Mouse (Mus musculus) myocyte (in vitro differentiated cells): ENCODE measurements around the gene Ticam1.

Source experiments
- CEBPB ChIP-seq: IDR thresholded peaks from 2 replicates; pipeline ENCODE4 v1.6.1; 2011; ENCODE audit warnings: mild to moderate bottlenecking, moderate library complexity; ENCODE audit not compliant: poor library complexity, insufficient read depth, severe bottlenecking
- E2F4 ChIP-seq: IDR thresholded peaks from one replicate; pipeline ENCODE4 v1.6.1; 2011; ENCODE audit warnings: mild to moderate bottlenecking, control low read depth, moderate library complexity; ENCODE audit not compliant: insufficient read depth
- MAX ChIP-seq: IDR thresholded peaks from one replicate; pipeline ENCODE4 v1.6.1; 2011; ENCODE audit warnings: low read depth, mild to moderate bottlenecking, control low read depth
- MYOD1 ChIP-seq, 3 experiments: IDR thresholded peaks; one replicate each; pipeline ENCODE4 v1.6.1; 2011; ENCODE audit warnings: control low read depth in 2 of 3, low read depth in 2 of 3, mild to moderate bottlenecking in 2 of 3, moderate library complexity in 1 of 3; ENCODE audit not compliant: insufficient read length in 2 of 3, control insufficient read depth in 1 of 3
- MYOG ChIP-seq, 3 experiments: IDR thresholded peaks; one replicate each; pipeline ENCODE4 v1.6.1; 2011; ENCODE audit warnings: control low read depth in 2 of 3, low read depth in 2 of 3, mild to moderate bottlenecking in 2 of 3; ENCODE audit not compliant: insufficient read length in 2 of 3, control insufficient read depth in 1 of 3, insufficient read depth in 1 of 3
- POLR2A ChIP-seq: IDR thresholded peaks from one replicate; pipeline ENCODE4 v1.6.1; 2011; ENCODE audit warnings: low read depth, mild to moderate bottlenecking, control low read depth, moderate library complexity; ENCODE audit not compliant: insufficient read length
- POLR2AphosphoS2 ChIP-seq: IDR thresholded peaks from one replicate; pipeline ENCODE4 v1.6.1; 2011; ENCODE audit warnings: low read depth, control low read depth; ENCODE audit not compliant: insufficient read length
- REST ChIP-seq: IDR thresholded peaks from one replicate; pipeline ENCODE4 v1.6.1; 2011; ENCODE audit warnings: mild to moderate bottlenecking, control low read depth, moderate library complexity; ENCODE audit not compliant: insufficient read depth, insufficient read length
- SRF ChIP-seq: IDR thresholded peaks from one replicate; pipeline ENCODE4 v1.6.1; 2011; ENCODE audit warnings: low read depth; ENCODE audit not compliant: control insufficient read depth, insufficient read length
- TCF12 ChIP-seq: IDR thresholded peaks from one replicate; pipeline ENCODE4 v1.6.1; 2011; ENCODE audit warnings: mild to moderate bottlenecking, control low read depth; ENCODE audit not compliant: poor library complexity, insufficient read depth, severe bottlenecking
- TCF3 ChIP-seq: IDR thresholded peaks from one replicate; pipeline ENCODE4 v1.6.1; 2011; ENCODE audit warnings: low read depth, control low read depth; ENCODE audit not compliant: insufficient read length
- USF1 ChIP-seq: IDR thresholded peaks from one replicate; pipeline ENCODE4 v1.6.1; 2011; ENCODE audit warnings: low read depth, mild to moderate bottlenecking, control low read depth, moderate library complexity

- TF ChIP-seq E2F4 = no peak
- TF ChIP-seq POLR2A = no peak
- TF ChIP-seq POLR2AphosphoS2 = no peak
- TF ChIP-seq REST = no peak
- TF ChIP-seq MAX = no peak
- no peak for TF ChIP-seq USF1
- no peak for TF ChIP-seq TCF3
- TF ChIP-seq TCF12 = no peak
- no peak for TF ChIP-seq MYOG (IDR thresholded peaks at IDR 0.05; ENCODE audit: control insufficient read depth in 1 of 3, insufficient read depth in 1 of 3, insufficient read length in 2 of 3, low read depth in 2 of 3)
- no peak for TF ChIP-seq SRF
- TF ChIP-seq CEBPB = no peak
- TF ChIP-seq MYOD1 (IDR thresholded peaks at IDR 0.05; ENCODE audit: control insufficient read depth in 1 of 3, insufficient read length in 2 of 3, low read depth in 2 of 3) = no peak
Observed at GRCm38 (mm10) chr17:56224916-56225315, 51.7 kb downstream of the Ticam1 start.
